Mouse (Mus musculus) heart, postnatal 4 days (tissue): ENCODE results near the gene Chsy1. TPM values are rescaled to one million over a fixed set of nuclear protein-coding genes. Genes with fewer than 3 reads are reported as not detected.

ENCODE experiments used
- DNase-seq: peaks from one replicate; pipeline ENCODE4 v3.0.0; 2021
- total RNA-seq, 2 experiments: library from RNA; stranded (reverse); gene quantifications; 2 replicates each; pipeline ENCODE4 v1.2.3; 2021

Chsy1 gene
- total RNA-seq, 2 experiments from 2014 or later: 51.4 to 52.3 TPM

GRCm38 (mm10) chr7:66109855-66110635 is 730 bp downstream of the Chsy1 start:
- peak; percentile 53 for DNase-seq

DNA sequence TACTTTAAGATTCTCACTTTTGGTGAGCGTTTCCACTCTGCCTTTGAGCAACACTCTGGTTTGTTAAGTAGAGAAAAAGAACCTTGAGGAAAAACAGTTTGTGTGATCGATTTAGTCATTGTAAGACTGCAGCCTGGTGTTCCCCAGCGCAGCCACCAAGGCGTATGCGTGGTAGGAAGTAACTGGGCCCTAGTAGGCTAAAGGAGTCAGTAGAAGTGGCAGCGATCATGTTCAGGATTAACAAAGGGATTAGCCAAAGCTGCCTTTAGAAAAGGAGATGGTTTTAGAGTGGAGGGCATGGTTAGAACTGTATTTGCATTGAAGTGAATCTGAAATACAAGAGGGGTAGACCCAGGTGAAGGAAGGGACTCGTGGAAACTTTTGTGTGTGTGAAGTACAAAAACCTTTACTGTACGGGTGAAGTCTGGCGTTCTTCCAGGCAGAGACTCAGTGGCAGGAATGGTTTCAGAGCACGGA is 1.4 kb downstream of the Chsy1 start:
- no peak for DNase-seq

- no peak for DNase-seq
Observed at GRCm38 (mm10) chr7:66111211-66111610, 1.9 kb downstream of the Chsy1 start.

DNA sequence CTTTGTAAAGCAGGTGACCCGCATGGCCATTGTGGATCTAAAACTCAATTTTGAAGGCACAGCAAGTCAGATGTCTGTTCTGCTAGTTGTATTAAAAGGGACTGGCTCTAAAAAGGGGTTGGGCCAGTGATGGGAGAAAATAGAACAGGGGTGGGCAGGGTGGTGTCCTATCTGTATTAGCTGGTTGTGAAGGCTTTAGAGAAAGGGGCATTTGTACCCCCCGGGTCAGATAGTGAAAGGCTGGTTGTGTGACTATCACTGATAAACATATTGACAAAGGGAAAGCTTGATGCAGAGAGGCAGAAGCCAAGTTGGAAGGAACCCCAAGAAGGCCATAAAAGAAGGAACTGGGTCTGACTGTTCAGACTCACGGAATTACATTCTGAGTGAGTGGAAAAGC is 4.2 kb downstream of the Chsy1 start:
- no peak for DNase-seq

GRCm38 (mm10) chr7:66115821-66116343 is 6.6 kb downstream of the Chsy1 start:
- DNase-seq: no peak

- DNase-seq: no peak
Observed at GRCm38 (mm10) chr7:66116906-66117482, 7.7 kb downstream of the Chsy1 start.

GRCm38 (mm10) chr7:66118046-66118445 is 8.7 kb downstream of the Chsy1 start:
- no peak for DNase-seq

- DNase-seq: no peak
Observed at GRCm38 (mm10) chr7:66118796-66119195, 9.5 kb downstream of the Chsy1 start.

- DNase-seq: no peak
Observed at GRCm38 (mm10) chr7:66120139-66120538, 10.8 kb downstream of the Chsy1 start.

DNA sequence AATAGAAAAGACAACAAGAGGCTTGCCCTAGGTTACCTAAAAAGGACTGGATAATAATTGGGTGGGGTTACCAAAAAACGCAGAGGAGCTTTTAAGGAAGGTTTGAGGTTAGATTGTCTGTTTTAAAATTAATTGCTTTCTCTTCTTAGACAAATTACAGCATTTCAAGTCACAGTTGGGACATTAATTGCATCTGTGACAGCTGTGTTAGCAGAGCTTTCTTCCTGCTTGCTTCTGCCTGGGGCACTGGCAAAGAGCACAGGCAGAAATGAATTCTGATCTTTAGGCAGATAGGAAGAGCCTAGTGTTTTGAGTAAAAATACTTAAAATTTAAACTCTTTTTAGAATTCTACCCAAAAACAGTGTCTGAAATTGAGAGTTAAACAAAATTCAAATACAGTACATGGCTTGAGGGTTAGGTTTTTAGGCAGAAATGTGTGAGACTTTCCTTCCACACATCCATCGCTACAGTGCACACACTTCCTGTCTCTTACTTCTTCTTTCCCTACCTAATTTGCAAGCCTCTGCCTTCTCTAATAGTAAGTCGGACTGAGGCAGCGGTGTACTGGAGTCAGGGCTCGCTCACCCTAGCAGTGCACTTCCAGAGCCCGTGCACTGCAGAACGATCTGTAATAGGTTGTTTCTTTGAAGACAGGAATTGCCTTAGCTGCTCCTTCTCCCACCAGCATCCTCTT is 11.5 kb downstream of the Chsy1 start:
- DNase-seq: no peak

DNA sequence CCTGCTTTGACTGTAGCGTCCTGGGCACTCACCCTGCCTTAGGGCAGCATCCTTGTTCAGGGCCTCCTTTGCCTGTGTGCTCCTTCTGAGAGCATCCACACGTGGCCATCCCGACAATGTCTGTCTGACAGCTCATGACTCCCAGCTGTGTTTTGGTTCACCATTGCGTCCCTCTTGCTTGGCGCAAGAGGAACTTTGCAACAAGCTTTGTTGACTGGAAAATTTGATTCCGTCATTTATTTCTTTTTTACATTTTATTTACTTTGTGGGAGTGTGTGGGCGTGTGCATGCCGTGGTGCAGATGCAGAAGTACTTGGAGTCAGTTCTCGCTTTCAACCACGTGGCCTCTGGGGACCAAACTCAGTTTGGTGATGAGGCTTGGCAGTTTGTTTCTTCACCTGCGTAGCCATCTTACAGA is 15.2 kb downstream of the Chsy1 start:
- DNase-seq: no peak

- no peak for DNase-seq
Observed at GRCm38 (mm10) chr7:66125368-66125767, 16.1 kb downstream of the Chsy1 start.

DNA sequence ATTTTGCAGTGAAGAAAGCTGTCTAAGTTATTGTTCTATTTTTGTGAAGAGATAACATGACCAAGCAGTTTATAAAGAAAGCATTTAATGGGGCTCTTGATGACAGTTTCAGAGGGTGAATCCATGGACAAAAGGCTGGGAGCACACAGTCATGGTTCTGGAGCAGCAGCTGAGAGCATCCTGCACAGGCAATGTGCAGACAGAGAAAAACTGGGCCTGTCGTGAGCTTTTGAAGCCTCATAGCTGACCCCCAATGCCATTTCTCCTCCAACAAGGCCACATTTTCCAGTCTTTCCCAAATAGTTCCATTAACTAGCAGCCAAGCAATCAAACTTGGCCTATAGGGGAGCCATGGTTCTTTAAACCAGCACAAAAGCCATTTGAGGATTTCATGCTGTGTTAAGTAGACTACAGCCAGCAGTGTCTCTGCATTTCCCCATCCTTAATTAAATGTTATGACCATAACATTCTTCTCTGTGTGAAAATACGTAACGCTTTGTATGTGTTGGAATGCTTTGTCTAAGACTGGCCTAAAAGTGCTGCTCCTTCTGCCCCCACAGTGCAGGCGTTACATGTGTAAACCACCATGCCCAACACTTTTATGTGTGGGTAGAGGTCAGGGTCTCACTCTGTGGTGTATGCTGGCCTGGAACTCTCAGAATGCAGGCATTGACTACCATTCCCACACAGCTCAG is 18.8 kb downstream of the Chsy1 start:
- no peak for DNase-seq

GRCm38 (mm10) chr7:66128857-66129256 is 19.5 kb downstream of the Chsy1 start:
- DNase-seq: peak; percentile 41

GRCm38 (mm10) chr7:66130296-66130695 is 21.0 kb downstream of the Chsy1 start:
- no peak for DNase-seq

DNA sequence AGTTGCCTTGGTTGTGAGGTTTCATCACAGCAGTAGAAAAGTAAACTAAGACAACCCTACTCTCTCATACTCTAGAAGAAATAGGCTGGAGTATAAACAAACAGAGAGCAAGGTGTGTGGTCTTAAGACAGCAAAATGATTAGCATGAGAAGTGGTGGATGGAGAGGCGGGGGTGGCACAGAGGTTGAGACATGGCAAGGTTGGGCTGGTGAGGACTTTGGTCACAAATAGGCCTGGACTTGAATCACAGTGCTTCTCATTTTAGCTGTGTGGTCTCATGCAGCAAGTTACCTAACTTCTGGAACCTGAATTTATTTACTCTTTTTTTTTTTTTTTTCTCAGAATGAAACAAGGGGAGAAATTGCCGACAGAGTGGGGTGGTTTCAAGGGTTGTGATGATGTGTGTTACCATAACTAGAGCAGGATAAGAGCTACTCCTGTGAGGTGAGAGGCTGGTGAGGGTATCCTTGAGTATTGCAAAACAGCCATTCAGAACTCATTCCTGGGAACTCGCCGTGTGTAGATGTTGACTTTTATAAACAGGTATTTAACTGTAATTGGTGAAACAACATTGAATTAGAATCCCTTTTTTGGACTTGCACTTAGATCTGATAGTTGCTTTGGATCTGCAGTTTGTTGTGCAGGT is 22.6 kb downstream of the Chsy1 start:
- no peak for DNase-seq

DNA sequence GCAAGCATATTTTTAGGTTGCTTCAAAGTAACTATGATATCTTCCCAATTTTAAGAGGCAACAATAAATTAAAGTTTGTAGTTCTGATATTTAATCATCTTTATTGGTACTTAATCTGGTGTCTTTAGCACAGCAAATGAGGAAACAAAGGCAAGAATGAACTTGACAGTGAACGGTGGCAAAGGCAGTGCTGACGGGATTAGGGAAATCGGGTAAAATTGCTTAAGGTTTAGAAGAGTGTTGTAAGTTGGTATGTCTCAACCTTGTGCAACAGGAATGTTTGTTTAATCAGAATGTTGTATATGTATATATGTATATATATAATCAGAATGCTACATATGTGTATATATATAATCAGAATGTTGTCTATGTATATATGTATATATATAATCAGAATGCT is 24.8 kb downstream of the Chsy1 start:
- DNase-seq: no peak

GRCm38 (mm10) chr7:66135644-66136043 is 26.3 kb downstream of the Chsy1 start:
- DNase-seq: no peak

GRCm38 (mm10) chr7:66136187-66136586 is 26.9 kb downstream of the Chsy1 start:
- DNase-seq: no peak

- DNase-seq: no peak
Observed at GRCm38 (mm10) chr7:66137309-66137708, 28.0 kb downstream of the Chsy1 start.

GRCm38 (mm10) chr7:66138301-66138700 is 29.0 kb downstream of the Chsy1 start:
- DNase-seq: peak; percentile 33

- no peak for DNase-seq
Observed at GRCm38 (mm10) chr7:66138878-66139277, 29.6 kb downstream of the Chsy1 start.
